Mouse (Mus musculus) hindbrain, embryonic 12.5 days (tissue): ENCODE results near the gene Gpr108. TPM values are rescaled to one million over a fixed set of nuclear protein-coding genes. Genes with fewer than 3 reads are reported as not detected.

ENCODE experiments used
- ATAC-seq: fragments of 200-750 bp; cut with Nextera tagmentation; 2 replicates; pipeline ENCODE4 v1.8.0; 2017; ENCODE audit warnings: moderate TSS enrichment; ENCODE audit not compliant: low FRiP score
- H3K27ac ChIP-seq: fragments of 300-500 bp; sonication (generic); 2 replicates; pipeline ENCODE4 v1.5.1; 2016; ENCODE audit warnings: mild to moderate bottlenecking
- H3K27me3 ChIP-seq: fragments of 300-500 bp; sonication (generic); 2 replicates; pipeline ENCODE4 v1.6.1; 2016; ENCODE audit warnings: mild to moderate bottlenecking
- H3K36me3 ChIP-seq: fragments of 300-500 bp; sonication (generic); 2 replicates; pipeline ENCODE4 v1.6.1; 2016; ENCODE audit warnings: mild to moderate bottlenecking
- H3K4me1 ChIP-seq: fragments of 300-500 bp; sonication (generic); 2 replicates; pipeline ENCODE4 v1.6.1; 2016
- H3K4me2 ChIP-seq: fragments of 300-500 bp; sonication (generic); replicated peaks from 2 replicates; pipeline ENCODE4 v1.6.1; 2016; ENCODE audit warnings: mild to moderate bottlenecking
- H3K4me3 ChIP-seq: fragments of 300-500 bp; sonication (generic); 2 replicates; pipeline ENCODE4 v1.5.1; 2016; ENCODE audit warnings: mild to moderate bottlenecking
- H3K9ac ChIP-seq: fragments of 300-500 bp; sonication (generic); 2 replicates; pipeline ENCODE4 v1.6.1; 2016; ENCODE audit warnings: mild to moderate bottlenecking, moderate library complexity
- H3K9me3 ChIP-seq: fragments of 300-500 bp; sonication (generic); replicated peaks from 2 replicates; pipeline ENCODE4 v1.6.1; 2016; ENCODE audit warnings: mild to moderate bottlenecking
- WGBS: fragments of 180-500 bp; shearing (Covaris S2); methylation state at CpG from one replicate; pipeline ENCODE4 v1.1.7; 2016; 5-methylcytosine and 5-hydroxymethylcytosine counted together
- polyA plus RNA-seq: library from polyadenylated mRNA; unstranded; fragments of >200 nt; fragmentation: Nextera tagmentation; extraction: Ambion mirVana; gene quantifications from 2 replicates; pipeline ENCODE4 v1.2.1, GENCODE M21; 2016

Gpr108 gene
- polyA plus RNA-seq, 1 experiment from 2014 or later: 24.7 TPM

- H3K36me3 ChIP-seq: no peaks in the 10 kb centered on the region
- no peak for ATAC-seq
Measured at GRCm38 (mm10) chr17:57218335-57218900, 29.8 kb downstream of the Gpr108 start.

GRCm38 (mm10) chr17:57214676-57215387, 33.4 kb downstream of the Gpr108 start:
- Histone ChIP-seq H3K9ac (no peak overlapping the region), H3K27me3 (no peaks in the 10 kb centered on the region), H3K4me3 (peak overlapping the region; percentile 6; the same call in 1 of the 2 replicates), H3K27ac (no peak overlapping the region), H3K4me1 (no peaks in the 10 kb centered on the region), H3K4me2 (peak overlapping the region; percentile 22; the same call in 1 of the 2 replicates), H3K36me3 (no peaks in the 10 kb centered on the region), H3K9me3 (no peaks in the 10 kb centered on the region)
- peak; percentile 66 for ATAC-seq
- WGBS: 48% methylated on average over 13 of the region's 13 CpGs

More at GRCm38 (mm10) chr17:57218335-57218900, 29.8 kb downstream of the Gpr108 start:
- Histone ChIP-seq H3K4me2 (no peak overlapping the region), H3K9me3 (no peaks in the 10 kb centered on the region), H3K4me3 (no peak overlapping the region), H3K27me3 (no peaks in the 10 kb centered on the region), H3K27ac (no peak overlapping the region), H3K4me1 (no peaks in the 10 kb centered on the region), H3K9ac (no peak overlapping the region)
- 70% methylated on average over 12 of the region's 12 CpGs for WGBS

DNA sequence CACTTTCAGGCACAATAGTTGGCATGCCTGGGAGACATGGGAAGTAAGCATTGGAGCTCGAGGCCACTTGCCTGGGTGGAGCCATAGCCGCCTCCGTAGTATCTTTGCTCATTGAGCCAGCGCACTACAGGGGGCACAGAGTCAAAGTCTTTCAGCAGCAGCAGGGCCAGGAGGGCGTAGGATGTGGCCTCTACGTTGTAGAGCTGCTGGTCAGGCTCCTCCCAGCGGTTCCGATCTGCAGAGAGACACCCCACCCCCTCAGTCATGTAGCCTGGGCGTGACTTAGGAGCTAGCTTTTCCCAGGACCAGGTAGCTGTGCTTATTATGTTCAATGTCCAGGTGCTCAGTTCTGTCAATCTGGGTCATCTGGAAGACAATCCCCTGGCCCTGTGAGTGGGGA, 36.7 kb downstream of the Gpr108 start:
- no peak overlapping the region for H3K27ac ChIP-seq
- ATAC-seq: no peak

GRCm38 (mm10) chr17:57209330-57209729, 38.9 kb downstream of the Gpr108 start:
- Histone ChIP-seq H3K9ac (no peak overlapping the region), H3K27me3 (no peaks in the 10 kb centered on the region), H3K4me2 (no peak overlapping the region), H3K4me3 (no peak overlapping the region), H3K36me3 (no peaks in the 10 kb centered on the region), H3K9me3 (no peaks in the 10 kb centered on the region), H3K4me1 (no peaks in the 10 kb centered on the region), H3K27ac (no peak overlapping the region)
- ATAC-seq: no peak
- 63% methylated on average over 4 of the region's 4 CpGs for WGBS

More for the DNA sequence above, 36.7 kb downstream of the Gpr108 start:
- WGBS: 63% methylated on average over 9 of the region's 9 CpGs
- Histone ChIP-seq H3K9ac (no peak overlapping the region), H3K36me3 (no peaks in the 10 kb centered on the region), H3K4me1 (no peaks in the 10 kb centered on the region), H3K4me3 (no peak overlapping the region), H3K4me2 (no peak overlapping the region), H3K27me3 (no peaks in the 10 kb centered on the region), H3K9me3 (no peaks in the 10 kb centered on the region)

GRCm38 (mm10) chr17:57207938-57208337, 40.3 kb downstream of the Gpr108 start:
- H3K27me3 ChIP-seq: no peaks in the 10 kb centered on the region
- H3K4me2 ChIP-seq: no peak overlapping the region
- no peak overlapping the region for H3K9ac ChIP-seq
- no peaks in the 10 kb centered on the region for H3K9me3 ChIP-seq
- H3K4me3 ChIP-seq: no peak overlapping the region
- no peak for ATAC-seq
- no peaks in the 10 kb centered on the region for H3K36me3 ChIP-seq
- no peaks in the 10 kb centered on the region for H3K4me1 ChIP-seq
- WGBS: 94% methylated on average over 3 of the region's 3 CpGs
- no peak overlapping the region for H3K27ac ChIP-seq

DNA sequence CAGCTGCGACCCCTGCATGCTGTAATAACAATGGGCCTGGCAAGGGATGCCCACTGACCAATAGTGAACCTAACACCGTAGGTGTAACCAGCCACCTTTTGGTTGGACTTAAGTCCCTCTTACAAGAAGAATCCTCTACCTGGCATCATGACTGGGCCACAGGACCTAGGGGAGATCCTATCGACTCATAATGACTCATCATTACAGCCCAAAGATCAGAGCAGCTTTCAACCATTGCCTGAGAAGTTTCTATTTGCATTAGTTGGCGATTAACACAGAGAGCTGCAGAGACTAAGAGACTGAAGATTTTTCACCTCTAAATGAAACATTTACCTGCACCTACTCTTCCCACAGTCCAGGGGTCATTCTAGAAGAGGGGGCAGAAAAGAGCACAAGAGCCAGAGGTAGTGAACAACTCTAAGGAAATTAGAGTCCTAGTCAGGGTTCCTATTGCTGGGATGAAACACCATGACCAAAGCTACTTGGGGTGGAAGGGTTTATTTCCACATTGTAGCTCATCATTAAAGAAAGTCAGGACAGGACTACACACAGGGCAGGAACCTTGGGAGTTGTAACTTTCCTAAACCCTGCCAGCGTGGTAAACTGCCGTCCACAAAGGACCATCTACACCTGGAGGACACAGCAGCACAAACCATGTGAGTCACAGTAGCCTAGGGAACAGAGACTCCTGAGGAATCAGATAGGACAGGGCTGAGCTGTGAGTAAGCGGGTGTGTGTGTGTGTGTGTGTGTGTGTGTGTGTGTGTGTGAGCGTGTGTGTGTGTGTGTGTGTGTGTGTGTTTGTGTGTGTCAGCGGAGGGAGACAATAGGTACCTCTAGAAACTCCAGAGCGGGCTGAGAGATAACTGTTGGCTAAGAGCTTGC, 46.2 kb downstream of the Gpr108 start:
- no peaks in the 10 kb centered on the region for H3K9me3 ChIP-seq
- H3K36me3 ChIP-seq: no peaks in the 10 kb centered on the region
- H3K4me1 ChIP-seq: no peaks in the 10 kb centered on the region
- no peak for ATAC-seq
- no peak overlapping the region for H3K27ac ChIP-seq
- no peaks in the 10 kb centered on the region for H3K27me3 ChIP-seq
- H3K4me2 ChIP-seq: no peak overlapping the region
- no peak overlapping the region for H3K4me3 ChIP-seq
- H3K9ac ChIP-seq: no peak overlapping the region
- 86% methylated on average over 9 of the region's 10 CpGs for WGBS

DNA sequence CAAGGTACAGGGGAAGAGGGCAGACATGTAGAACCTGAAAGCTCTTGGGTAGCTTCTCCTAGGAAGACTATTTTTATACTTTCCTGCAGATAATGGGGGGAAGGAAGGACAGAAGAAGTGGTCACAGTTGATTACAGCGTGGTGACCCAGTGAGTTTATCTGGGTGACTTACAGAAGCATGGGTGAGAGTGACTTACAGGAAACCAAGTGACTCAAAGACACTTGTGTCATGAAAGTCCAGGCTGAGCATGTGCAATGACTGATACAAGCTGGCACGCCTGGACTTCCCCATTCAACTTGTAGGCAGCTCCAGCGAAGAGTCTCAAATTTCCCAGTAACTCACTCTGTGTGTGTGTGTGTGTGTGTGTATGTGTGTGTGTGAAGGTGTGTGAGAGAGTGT, 50.0 kb downstream of the Gpr108 start:
- Histone ChIP-seq H3K4me2 (no peak overlapping the region), H3K27me3 (no peaks in the 10 kb centered on the region), H3K4me1 (no peaks in the 10 kb centered on the region), H3K9me3 (no peaks in the 10 kb centered on the region), H3K36me3 (no peaks in the 10 kb centered on the region), H3K4me3 (no peak overlapping the region), H3K9ac (no peak overlapping the region), H3K27ac (no peak overlapping the region)
- no peak for ATAC-seq
- 84% methylated on average over 3 of the region's 3 CpGs for WGBS

DNA sequence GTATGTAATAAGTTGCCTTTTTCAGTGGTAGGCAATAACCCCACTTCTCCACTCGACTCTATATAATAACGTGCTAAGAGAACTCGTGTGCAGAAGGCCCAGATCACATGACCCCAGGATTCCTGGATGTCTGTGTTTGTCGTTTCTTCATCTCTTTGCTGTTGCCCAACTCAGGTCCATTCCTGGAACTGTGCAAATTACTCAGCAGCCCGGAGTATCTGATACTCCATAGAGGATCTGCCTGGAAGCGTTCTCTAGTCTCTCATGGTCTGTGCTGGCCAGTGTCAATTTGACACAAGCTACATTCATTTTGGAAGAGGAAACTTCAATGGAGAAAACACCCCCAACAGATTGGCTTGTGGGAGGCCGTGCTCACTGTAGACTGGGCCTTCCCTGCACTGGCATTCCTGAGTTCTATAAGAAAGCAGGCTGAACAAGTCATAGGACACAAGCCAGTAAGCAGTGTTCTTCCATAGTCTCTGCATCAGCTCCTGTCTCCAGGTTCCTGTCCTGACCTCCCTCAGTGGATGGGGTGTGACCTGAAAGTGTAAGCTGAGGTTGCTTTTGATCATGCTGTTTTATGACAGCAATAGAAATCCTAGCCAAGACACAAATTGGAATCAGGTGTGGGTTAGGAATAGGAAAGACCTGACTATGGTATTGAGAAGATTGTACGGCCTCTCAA, 52.8 kb downstream of the Gpr108 start:
- 83% methylated on average over 8 of the region's 8 CpGs for WGBS

DNA sequence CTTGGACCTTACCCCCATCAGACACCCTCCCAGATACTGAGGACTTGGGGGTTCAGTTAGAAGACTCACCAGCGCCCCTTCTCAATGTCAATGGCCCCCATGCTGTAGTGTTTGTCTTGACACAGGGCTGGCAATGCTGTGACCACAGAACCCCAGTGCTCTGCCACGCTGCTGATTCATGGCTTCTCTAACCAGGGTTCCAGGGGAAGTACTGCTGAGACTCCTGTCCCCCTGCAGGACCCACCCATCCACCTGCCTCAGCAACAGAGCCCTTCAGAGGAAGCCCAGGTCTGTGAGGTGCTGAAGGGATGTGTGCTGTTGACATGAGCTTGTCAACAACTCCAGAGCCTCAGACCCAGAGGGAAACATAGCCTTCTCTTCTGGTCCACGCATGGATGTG, 53.5 kb downstream of the Gpr108 start:
- Histone ChIP-seq H3K27me3 (no peaks in the 10 kb centered on the region), H3K4me3 (no peak overlapping the region), H3K4me1 (no peaks in the 10 kb centered on the region), H3K36me3 (no peaks in the 10 kb centered on the region), H3K9ac (no peak overlapping the region), H3K4me2 (no peak overlapping the region), H3K9me3 (no peaks in the 10 kb centered on the region), H3K27ac (no peak overlapping the region)
- 74% methylated on average over 3 of the region's 3 CpGs for WGBS
- ATAC-seq: no peak

More for the DNA sequence above, 52.8 kb downstream of the Gpr108 start:
- no peak for ATAC-seq
- no peaks in the 10 kb centered on the region for H3K36me3 ChIP-seq
- no peak overlapping the region for H3K4me3 ChIP-seq
- no peak overlapping the region for H3K9ac ChIP-seq
- no peaks in the 10 kb centered on the region for H3K9me3 ChIP-seq
- H3K4me1 ChIP-seq: no peaks in the 10 kb centered on the region
- no peak overlapping the region for H3K27ac ChIP-seq
- H3K27me3 ChIP-seq: no peaks in the 10 kb centered on the region
- no peak overlapping the region for H3K4me2 ChIP-seq

GRCm38 (mm10) chr17:57194041-57194507, 54.2 kb downstream of the Gpr108 start, which contains the start of gene Tnfsf14:
Tnfsf14 (minus strand) TSS chr17:57194177.
- H3K9ac ChIP-seq: no peak within 1 kb of the TSS
- H3K36me3 ChIP-seq: no peaks in the 10 kb centered on the region
- H3K4me1 ChIP-seq: no peaks in the 10 kb centered on the region
- no peak within 1 kb of the TSS for H3K4me2 ChIP-seq
- no peak within 1 kb of the TSS for H3K4me3 ChIP-seq
- no peaks in the 10 kb centered on the region for H3K9me3 ChIP-seq
- H3K27ac ChIP-seq: no peak within 1 kb of the TSS
- no peaks in the 10 kb centered on the region for H3K27me3 ChIP-seq
- 84% methylated on average over 11 of the region's 11 CpGs for WGBS
- ATAC-seq: no peak

- 86% methylated on average over 12 of the region's 12 CpGs for WGBS
- H3K36me3 ChIP-seq: no peaks in the 10 kb centered on the region
- ATAC-seq: no peak
- no peaks in the 10 kb centered on the region for H3K9me3 ChIP-seq
- H3K4me2 ChIP-seq: no peak overlapping the region
- no peak overlapping the region for H3K9ac ChIP-seq
- H3K4me1 ChIP-seq: no peaks in the 10 kb centered on the region
- no peak overlapping the region for H3K4me3 ChIP-seq
- no peak overlapping the region for H3K27ac ChIP-seq
- no peaks in the 10 kb centered on the region for H3K27me3 ChIP-seq
Measured at GRCm38 (mm10) chr17:57188510-57189192, 59.6 kb downstream of the Gpr108 start.
